ENCODE assay signal across 21 mouse cellular contexts in genomic region chrX:99530511-99530910, GRCm38 (mm10). TPM values are rescaled to one million over a fixed set of nuclear protein-coding genes. Genes with fewer than 3 reads are reported as not detected.
DNase-seq lines count a peak whose midpoint lies in the region; ATAC-seq and TF ChIP-seq lines count a peak whose summit lies in the region.
"Had no signal": no experiment of that assay in that cellular context is flagged by ENCODE, and none has a peak within 500 bp of the region (broad histone marks: within the 10 kb centered on the region; RNA-seq: fewer than 3 reads in every experiment).

No protein-coding gene starts in this region.

- TF ChIP-seq EP300 in stomach, postnatal 0 days (optimal IDR thresholded peaks at IDR 0.05), result no peak

- no peak overlapping the region for H3K9ac ChIP-seq in heart, embryonic 13.5 days
- no peak overlapping the region for H3K9ac ChIP-seq in lung, embryonic 14.5 days
- H3K9ac ChIP-seq in stomach, postnatal 0 days (ENCODE audit: low read length), result no peak overlapping the region
- H3K9ac ChIP-seq: embryonic facial prominence, embryonic 13.5 days; forebrain, embryonic 13.5 days; hindbrain, embryonic 14.5 days had no signal

- H3K4me3 ChIP-seq in heart, embryonic 13.5 days, result no peak overlapping the region
- no peak overlapping the region for H3K4me3 ChIP-seq in lung, embryonic 14.5 days (ENCODE audit: low read depth, low read length)
- H3K4me3 ChIP-seq in stomach, postnatal 0 days (ENCODE audit: low read depth, low read length), result no peak overlapping the region
- H3K4me3 ChIP-seq: embryonic facial prominence, embryonic 13.5 days; forebrain, embryonic 13.5 days; heart, adult 2 months; megakaryocyte, embryonic 14.5 days had no signal

- DNase-seq in heart, adult 9 months (ENCODE audit: low spot score in 2 of 2), result no peak
- DNase-seq in lung, embryonic 14.5 days, result peak; percentile 54
- DNase-seq in lung, postnatal 36 days, result no peak
- peak; percentile 4 for DNase-seq in urinary bladder, postnatal 14 days (ENCODE audit: low spot score)
- no peak for DNase-seq in urinary bladder, adult 18-20 months (ENCODE audit: low spot score in 2 of 2)
- no peak for DNase-seq in stomach, postnatal 0 days (ENCODE audit: low spot score)
- DNase-seq in layer of hippocampus, postnatal 36 days, result no peak
- DNase-seq: cerebellum, adult 8-10 months; embryo, embryonic 11 days; gastrocnemius, postnatal 36 days; kidney, postnatal 10 days; left cerebral cortex, postnatal 4 days; thymus, postnatal 36 days had no signal

- H3K4me1 ChIP-seq in heart, embryonic 13.5 days, result no peaks in the 10 kb centered on the region; the same call in 1 of the 2 replicates
- no peaks in the 10 kb centered on the region for H3K4me1 ChIP-seq in lung, embryonic 14.5 days (ENCODE audit: insufficient read depth)
- no peaks in the 10 kb centered on the region for H3K4me1 ChIP-seq in stomach, postnatal 0 days (replicated peaks; ENCODE audit: control insufficient read depth, insufficient read depth)
- H3K4me1 ChIP-seq: embryonic facial prominence, embryonic 13.5 days had no signal

- H3K27me3 ChIP-seq in heart, embryonic 13.5 days (replicated peaks), result peaks cover 82% of the 10 kb centered on the region
- H3K27me3 ChIP-seq in lung, embryonic 14.5 days (ENCODE audit: insufficient read depth, low read length), result no peaks in the 10 kb centered on the region
- H3K27me3 ChIP-seq in stomach, postnatal 0 days (ENCODE audit: control insufficient read depth, insufficient read depth, low read length), result no peaks in the 10 kb centered on the region

- H3K9me3 ChIP-seq in heart, embryonic 13.5 days, result no peaks in the 10 kb centered on the region
- no peaks in the 10 kb centered on the region for H3K9me3 ChIP-seq in lung, embryonic 14.5 days (ENCODE audit: low read depth, low read length)
- no peaks in the 10 kb centered on the region for H3K9me3 ChIP-seq in stomach, postnatal 0 days (ENCODE audit: control insufficient read depth, low read length)
- H3K9me3 ChIP-seq: embryonic facial prominence, embryonic 13.5 days; forebrain, embryonic 13.5 days had no signal

- no peaks in the 10 kb centered on the region for H3K36me3 ChIP-seq in heart, embryonic 13.5 days
- H3K36me3 ChIP-seq in lung, embryonic 14.5 days (ENCODE audit: insufficient read depth), result no peaks in the 10 kb centered on the region
- no peaks in the 10 kb centered on the region for H3K36me3 ChIP-seq in stomach, postnatal 0 days (ENCODE audit: control insufficient read depth, insufficient read depth, low read length)
- H3K36me3 ChIP-seq: embryonic facial prominence, embryonic 13.5 days had no signal

- H3K27ac ChIP-seq in heart, embryonic 13.5 days (replicated peaks), result 0 out of 2 replicates have a peak overlapping the region, but pooled peaks have one; percentile 36
- peak overlapping the region; percentile 70 for H3K27ac ChIP-seq in lung, embryonic 14.5 days (ENCODE audit: low read depth)
- peak overlapping the region; percentile 49; the same call in 1 of the 2 replicates for H3K27ac ChIP-seq in stomach, postnatal 0 days (replicated peaks)
- H3K27ac ChIP-seq: embryonic facial prominence, embryonic 13.5 days; forebrain, embryonic 13.5 days; heart, adult 2 months; hindbrain, embryonic 14.5 days had no signal

- 48% methylated on average over 6 of the region's 7 CpGs for WGBS in heart, embryonic 13.5 days
- WGBS in lung, embryonic 14.5 days, result 41% methylated on average over 7 of the region's 7 CpGs
- WGBS in stomach, postnatal 0 days, result 41% methylated on average over 7 of the region's 7 CpGs

- no peak for ATAC-seq in heart, embryonic 13.5 days (ENCODE audit: extremely low read depth, insufficient number of reproducible peaks, low FRiP score, low TSS enrichment)
- ATAC-seq in lung, embryonic 14.5 days (ENCODE audit: insufficient read depth), result peak; percentile 84
- peak; percentile 26; the same call in 1 of the 2 replicates for ATAC-seq in stomach, postnatal 0 days (ENCODE audit: low FRiP score, low TSS enrichment)
- ATAC-seq: forebrain, embryonic 13.5 days; inflammation-experienced regulatory T-cells, adult 6 months; midbrain, embryonic 16.5 days had no signal

- no peak overlapping the region for H3K4me2 ChIP-seq in heart, embryonic 13.5 days
- H3K4me2 ChIP-seq in lung, embryonic 14.5 days, result no peak overlapping the region
- no peak overlapping the region for H3K4me2 ChIP-seq in stomach, postnatal 0 days (replicated peaks; ENCODE audit: low read depth)
- H3K4me2 ChIP-seq: embryonic facial prominence, embryonic 13.5 days; forebrain, embryonic 13.5 days; hindbrain, embryonic 14.5 days had no signal

- no peak for TF ChIP-seq CTCF in lung, embryonic 14.5 days (IDR thresholded peaks at IDR 0.05; ENCODE audit: low read depth)
- no peak for TF ChIP-seq CTCF in stomach, postnatal 0 days (IDR thresholded peaks at IDR 0.05; ENCODE audit: low read depth)

RNA-seq across cellular contexts. Expression of gene Pja1, which starts 59.4 kb away (rescaled TPM):
- 85.3 and 96.4 TPM in 2 replicates for polyA plus RNA-seq in heart, embryonic 13.5 days (2015; fragmentation: Nextera tagmentation; extraction: Ambion mirVana)
- polyA plus RNA-seq in lung, embryonic 14.5 days (2014; fragmentation: Nextera tagmentation; extraction: Ambion mirVana), result 160 and 162 TPM in 2 replicates
- polyA plus RNA-seq in stomach, postnatal 0 days (2015; fragmentation: Nextera tagmentation; extraction: Ambion mirVana), result 62.8 and 64.5 TPM in 2 replicates
- 100 to 1,000 TPM; 192 to 211 TPM for total RNA-seq in layer of hippocampus, postnatal 36 days (2021)

Comparison
In these comparisons a context has a peak if more than half of its experiments do, and no peak if none do; other contexts are left out.
1. DNase-seq: peak in lung, embryonic 14.5 days (single experiment) and urinary bladder, postnatal 14 days (single experiment); none in heart, adult 9 months (0 of 2), lung, postnatal 36 days (single experiment), urinary bladder, adult 18-20 months (0 of 2), stomach, postnatal 0 days (single experiment) and layer of hippocampus, postnatal 36 days (0 of 2).
2. Peak in every context shown above with its lines, with median percentiles within 50 percentile points of each other: H3K27ac ChIP-seq.